Mouse (Mus musculus) erythroblast, embryonic 14.5 days (primary cell): ENCODE data around the gene Rangrf.

ENCODE experiments used
- GATA1 ChIP-seq: IDR thresholded peaks from 2 replicates; pipeline ENCODE4 v1.6.1; 2012; ENCODE audit warnings: low read length, inconsistent platforms, mixed read lengths
- TAL1 ChIP-seq: IDR thresholded peaks from 3 replicates; pipeline ENCODE4 v1.6.1; 2012; ENCODE audit warnings: low read length, inconsistent platforms, mixed read lengths

- no peak for TF ChIP-seq GATA1
- no peak for TF ChIP-seq TAL1
These were observed 6.2 kb downstream of the Rangrf start for GRCm38 (mm10) chr11:68968752-68969151.
